Mouse (Mus musculus) cortical plate, adult 2 months (tissue): ENCODE measurements around the gene Nrxn2.

Experiments
- CTCF ChIP-seq: fragments of 200-500 bp; IDR thresholded peaks from 2 replicates; pipeline ENCODE4 v1.5.1; 2011; ENCODE audit warnings: mild to moderate bottlenecking, control low read depth, low read length; ENCODE audit not compliant: insufficient read depth; ENCODE audit errors: extremely low read depth
- POLR2A ChIP-seq: fragments of 200-500 bp; IDR thresholded peaks from 2 replicates; pipeline ENCODE4 v1.6.1; 2011; ENCODE audit warnings: mild to moderate bottlenecking, low read length, control low read depth; ENCODE audit not compliant: insufficient read depth; ENCODE audit errors: extremely low read depth

DNA sequence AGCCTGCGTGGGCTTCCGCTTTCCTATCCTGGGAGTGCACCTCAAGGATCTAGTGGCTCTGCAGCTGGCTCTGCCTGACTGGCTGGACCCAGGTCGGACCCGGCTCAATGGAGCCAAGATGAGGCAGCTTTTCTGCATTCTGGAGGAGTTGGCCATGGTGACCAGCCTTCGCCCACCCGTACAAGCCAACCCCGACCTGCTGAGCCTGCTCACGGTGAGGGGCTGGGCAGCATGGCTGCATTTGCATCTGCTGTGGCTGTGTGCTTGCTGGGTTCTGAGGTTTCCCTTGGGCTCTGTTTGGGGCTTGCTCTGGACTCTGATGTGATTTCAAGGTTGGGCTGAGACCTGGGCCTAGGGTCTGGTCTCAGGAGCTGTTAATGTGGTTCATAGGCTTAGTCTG lies 11.4 kb upstream of the Nrxn2 start:
- no peak for TF ChIP-seq POLR2A
- TF ChIP-seq CTCF = no peak
